Mouse (Mus musculus) ovary, adult 18-20 months (tissue): ENCODE data around the gene Rmi2.
"Not testable (repeated sequence)": the region's sequence is repeated elsewhere in the genome, so short reads cannot be mapped to it uniquely, and the experiment has no call there.

Experiments used
- DNase-seq: peaks from one replicate; pipeline ENCODE4 v3.0.0; 2022; ENCODE audit warnings: low spot score, mixed read lengths

Gene Rmi2

DNA sequence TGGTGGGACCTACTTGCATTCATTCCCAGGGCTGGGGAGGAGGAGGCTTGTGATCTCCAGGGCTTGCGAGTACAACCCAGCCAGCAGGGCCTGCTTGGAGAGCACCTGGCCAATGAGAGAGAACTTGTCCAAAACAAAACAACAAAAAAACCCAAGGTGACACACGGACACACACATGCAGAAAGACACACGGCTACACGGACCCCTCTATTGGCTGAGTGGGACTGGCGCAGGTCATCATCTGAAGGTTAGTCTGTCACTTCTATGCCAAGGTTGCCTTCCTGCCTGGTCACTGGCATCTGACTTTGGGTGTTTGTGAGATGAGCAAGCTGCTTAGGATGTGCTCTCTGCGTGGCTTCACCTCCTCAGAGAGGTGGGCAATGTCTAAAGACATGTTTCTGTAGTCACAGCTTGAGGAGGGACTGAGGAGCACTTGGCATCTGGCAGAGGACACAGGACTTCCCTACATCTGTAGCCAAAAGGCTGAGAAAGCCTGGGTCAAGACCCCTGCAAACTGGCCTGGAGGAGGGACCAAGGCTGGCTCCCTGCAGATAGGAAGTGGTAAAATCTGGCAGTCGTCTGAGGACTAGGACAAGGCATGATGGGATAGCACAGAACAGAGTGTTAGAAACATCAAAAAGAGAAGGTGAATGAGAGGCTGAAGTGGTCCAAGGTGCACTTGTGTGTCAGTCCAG lies 6.9 kb upstream of the Rmi2 start:
- DNase-seq = no peak

DNA sequence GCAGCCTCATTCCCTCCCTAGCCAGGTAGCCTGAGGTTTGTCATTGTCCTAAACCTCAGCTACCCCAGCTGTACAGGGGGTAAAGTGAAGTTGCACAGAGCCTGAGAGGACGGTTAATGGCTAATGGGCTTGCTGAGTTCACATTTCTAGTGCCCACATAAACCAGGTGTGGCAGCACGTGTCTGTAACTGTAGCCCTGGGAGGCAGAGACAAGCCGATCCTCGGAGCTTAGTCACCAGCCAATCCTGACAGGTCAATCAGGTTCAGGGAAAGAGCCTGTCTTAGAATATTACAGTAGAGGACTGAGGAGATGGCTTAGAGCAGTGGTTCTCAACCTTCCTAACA lies 6.4 kb upstream of the Rmi2 start:
- no peak for DNase-seq

DNA sequence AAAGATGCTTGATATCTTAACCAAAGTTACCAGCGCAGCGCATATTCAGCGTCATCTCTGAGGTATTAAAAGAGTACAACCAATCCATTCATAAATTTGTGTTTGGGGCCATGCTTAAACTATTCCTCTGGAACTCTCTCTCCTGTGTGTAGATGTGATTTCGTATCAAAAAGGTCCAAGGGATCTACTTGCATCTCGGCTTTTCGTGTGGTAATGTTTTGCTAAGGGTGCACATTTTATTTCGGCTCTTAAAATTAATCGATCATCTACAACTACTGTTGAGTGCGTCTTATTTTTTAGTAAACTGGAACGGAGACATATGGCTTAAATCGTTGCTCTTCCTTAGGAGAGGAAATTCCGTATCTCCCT lies 333 bp upstream of the Rmi2 start:
- DNase-seq = no peak

DNA sequence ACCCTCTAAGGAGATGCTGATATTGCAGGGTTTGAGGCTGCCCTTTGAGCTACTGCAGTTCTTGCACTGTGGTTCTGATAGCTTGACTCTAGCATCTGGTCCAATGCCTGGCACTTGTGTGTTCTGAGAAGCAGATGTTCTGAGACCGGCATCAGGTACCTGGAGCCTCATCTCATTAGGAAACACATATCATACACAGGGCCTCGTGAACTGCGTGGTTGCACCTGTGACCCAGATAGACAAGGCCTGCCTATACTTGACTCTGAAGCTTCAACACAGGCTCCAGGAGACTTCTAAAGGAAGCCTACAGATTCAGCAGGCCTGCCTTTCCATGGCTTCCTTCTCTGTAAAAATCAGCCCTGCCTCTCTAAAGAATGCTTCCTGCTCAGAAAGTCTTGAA lies 1.5 kb downstream of the Rmi2 start:
- no peak for DNase-seq

DNA sequence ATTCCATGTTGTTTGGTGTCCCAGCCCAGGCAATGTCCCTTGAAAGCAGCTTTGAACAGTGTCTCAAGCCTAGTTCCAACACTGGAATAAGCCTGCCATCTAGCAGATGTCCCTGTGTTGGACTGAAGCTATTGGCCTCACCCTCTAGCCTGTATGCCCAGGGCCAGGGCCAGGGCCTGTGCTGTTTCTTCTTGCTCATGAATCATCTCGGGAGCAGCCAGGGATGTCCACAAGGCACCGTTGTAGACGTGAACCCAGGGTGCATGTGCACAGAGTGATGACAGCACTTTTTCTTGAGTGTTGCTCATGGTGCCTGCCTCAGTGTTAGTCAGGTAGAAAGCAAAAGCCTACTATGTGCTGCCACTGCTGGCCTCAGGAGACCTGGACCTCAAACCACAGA lies 2.4 kb downstream of the Rmi2 start:
- no peak for DNase-seq

DNA sequence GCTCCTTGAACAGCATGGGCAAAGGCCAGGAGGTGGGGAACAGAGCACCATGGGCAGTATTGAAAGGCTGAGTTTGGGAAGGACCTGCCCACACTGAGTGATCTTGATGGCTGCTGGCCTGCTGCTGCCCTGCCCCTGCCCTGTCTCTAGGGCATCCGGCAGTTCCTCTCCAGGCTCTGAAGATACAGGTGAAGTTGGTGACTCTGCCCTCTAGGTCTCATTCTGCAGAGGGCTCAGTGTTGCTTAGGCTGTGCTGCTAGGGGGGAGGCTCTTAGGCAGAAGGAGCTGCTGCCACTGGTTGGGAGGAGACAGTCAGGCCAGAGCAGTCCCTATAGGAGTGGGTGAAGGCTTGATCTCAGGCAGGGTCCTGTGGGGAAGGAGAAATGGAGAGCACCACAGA lies 3.0 kb downstream of the Rmi2 start:
- no peak for DNase-seq

DNA sequence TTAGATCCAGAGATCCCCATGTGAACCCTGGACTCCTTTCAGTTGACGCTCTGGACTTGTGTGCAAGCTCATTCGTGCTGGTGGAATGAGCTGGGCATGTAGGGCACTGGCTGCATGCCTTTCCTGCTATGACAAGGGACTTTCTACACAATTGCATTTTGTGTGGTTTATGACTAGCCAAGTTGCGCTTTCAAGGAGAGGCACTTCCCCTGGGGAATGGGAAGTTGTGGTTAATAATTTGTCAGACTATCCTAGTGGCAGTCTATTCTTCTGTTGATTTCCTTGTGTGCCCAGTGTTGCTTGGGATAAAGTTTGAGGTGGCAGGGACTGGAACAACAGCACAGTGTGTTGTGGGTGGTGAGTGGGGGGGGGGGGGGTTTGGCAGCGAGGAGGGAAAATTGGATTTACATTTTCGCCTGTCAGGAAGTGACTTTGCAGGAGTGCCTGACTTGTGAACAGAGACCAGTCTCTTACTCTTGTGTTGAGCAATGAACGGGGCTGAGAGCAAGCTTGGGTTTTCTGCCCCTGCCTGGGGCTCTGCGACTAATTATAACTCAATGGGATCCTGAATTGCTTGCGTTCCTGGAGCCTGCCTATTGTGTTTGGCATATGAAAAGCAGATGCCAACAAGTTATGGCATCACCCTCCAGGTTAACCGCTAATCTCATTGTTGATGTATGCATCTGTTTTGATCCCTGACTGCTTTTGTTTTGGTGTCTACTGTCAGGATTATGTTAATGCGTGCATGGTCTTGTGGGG lies 3.8 kb downstream of the Rmi2 start:
- DNase-seq = no peak

DNA sequence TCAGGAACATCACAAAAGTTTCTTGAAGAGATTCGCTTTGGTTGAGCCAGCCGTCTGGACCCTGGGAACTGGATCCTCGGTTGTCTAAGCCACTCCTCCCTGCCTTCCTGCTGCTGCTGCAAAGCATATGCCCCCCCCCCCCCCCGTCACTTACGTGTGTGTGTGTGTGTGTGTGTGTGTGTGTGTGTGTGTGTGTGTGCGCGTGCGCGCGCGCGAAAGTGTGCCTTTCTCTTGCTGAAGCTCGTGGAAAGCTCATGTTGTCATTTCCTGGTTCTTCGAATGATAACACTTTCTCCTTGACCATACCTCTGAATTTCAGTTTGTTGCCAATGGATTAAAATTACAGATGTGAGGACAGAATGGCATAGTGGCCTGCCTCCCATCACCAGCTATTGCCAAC lies 5.2 kb downstream of the Rmi2 start:
- DNase-seq = no peak

DNA sequence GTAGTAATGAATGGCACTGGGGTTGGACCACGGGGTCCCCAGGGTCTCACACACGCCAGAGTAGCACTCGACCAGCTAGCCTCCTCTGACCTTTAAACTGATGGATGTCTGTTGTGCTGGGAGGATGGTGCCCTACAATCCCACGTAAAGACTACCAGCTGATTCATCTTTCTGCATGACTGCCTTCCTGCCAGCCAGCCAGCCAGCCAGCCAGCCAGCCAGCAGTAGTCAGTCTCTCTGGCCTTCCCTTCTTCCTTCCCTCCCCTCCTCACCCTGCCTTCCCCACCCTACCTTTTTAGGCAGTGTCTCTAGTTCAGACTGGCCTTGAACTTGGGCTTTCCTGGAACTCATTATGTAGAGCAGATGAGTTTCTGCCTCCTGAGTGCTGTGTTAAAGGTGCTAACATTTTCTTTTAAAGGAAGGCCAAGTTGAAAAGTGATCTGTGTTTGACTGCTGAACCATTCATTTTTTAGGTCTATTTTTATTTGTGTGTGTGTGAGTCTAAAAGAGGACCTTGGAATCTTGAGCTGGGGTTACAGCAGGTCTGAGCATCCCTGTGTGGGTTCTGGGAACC lies 7.5 kb downstream of the Rmi2 start:
- no peak for DNase-seq

DNA sequence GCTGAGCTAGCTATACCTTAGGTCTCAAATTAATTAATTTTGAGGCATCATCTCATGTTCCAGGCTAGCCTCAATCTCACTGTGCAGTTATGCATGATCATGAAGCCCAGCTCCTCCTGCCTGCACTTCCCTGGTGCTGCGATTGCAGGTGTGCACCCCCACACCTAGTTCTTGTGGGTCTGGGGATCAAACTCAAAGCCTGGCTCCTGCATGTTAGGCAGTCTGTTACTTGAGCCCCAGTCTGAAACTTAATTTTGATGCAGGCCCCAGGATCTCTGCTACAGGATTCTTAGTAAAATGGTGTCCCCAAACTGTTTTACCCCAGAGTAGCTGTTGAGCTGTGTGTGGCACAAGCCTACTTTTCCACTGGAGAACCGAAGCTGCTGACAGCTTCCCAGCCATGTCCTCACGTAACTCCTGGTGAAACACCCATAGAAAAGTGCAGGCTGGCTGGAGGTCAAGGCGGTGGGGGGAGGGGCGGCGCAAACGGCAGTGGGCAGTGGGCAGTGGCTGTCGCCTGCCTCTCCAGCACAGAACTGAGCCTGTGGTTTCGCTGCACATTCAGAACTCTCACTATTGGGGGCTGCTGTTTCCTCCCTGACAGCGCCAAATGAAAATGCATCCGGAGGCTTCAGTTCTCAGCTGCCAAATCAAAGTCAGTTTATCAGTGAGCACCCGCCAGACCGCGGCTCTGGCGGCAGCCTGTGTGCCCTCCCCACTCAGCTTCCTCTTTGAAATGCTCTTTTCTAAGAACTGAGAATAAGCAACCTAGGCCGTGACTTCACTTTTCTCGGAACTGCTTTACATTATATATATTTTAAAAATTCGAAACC lies 8.8 kb downstream of the Rmi2 start:
- DNase-seq = no peak

DNA sequence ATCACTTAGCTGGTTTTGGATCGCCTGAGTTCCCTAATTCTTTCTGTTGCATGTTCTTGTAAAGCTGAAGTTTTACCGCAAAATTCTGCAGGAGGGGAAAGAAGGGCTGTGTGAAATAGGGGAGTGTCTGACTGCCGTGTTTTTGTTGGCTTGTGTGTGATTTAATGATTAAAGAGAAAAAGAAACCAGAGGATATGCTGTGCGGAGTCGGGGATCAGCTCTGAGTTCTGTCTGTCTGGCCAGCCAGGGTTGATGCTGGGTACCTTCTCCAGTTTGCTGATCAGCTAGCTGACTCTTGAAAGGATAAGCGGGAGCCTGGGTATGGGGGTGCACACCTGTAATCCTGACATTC lies 9.4 kb downstream of the Rmi2 start:
- no peak for DNase-seq

DNA sequence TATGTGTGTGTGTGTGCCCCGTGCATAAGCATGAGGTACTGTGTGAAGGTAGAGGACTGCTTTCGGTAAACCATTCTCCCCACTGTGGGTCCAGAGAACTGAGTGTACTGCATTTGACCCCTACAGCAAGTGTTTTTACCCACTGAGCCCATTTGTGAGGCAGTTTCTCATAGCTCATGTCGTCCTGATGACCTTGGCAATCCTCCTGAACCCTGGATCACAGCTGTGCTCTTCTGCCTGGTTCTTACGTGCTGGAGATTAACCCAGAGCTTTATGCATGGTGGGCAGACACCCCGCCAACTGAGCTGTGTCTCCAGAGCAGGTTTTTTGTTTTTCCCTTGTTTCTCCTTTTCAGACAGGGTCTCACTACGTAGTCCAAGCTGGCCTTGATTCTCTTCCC lies 11.1 kb downstream of the Rmi2 start:
- DNase-seq = no peak

DNA sequence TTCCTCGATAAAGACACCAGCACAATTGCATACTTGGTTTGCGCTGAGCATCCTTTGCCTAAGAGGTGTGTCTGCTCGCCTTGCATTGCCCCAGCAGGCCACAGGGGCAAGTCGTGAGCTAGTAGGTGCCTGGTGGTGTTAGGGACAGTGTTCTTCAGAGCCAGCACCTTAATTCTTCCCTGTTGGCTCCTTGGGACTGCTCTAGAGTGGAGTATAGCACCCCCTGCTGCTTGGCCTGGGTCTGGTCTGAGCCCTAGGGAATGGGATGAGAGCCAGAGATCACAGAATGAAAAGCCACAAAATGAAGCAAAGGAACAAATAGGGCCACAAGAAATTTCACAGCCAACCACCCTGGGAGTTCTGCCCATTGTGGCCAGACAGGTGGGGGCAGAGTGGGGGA lies 11.6 kb downstream of the Rmi2 start:
- peak; percentile 42 for DNase-seq

DNA sequence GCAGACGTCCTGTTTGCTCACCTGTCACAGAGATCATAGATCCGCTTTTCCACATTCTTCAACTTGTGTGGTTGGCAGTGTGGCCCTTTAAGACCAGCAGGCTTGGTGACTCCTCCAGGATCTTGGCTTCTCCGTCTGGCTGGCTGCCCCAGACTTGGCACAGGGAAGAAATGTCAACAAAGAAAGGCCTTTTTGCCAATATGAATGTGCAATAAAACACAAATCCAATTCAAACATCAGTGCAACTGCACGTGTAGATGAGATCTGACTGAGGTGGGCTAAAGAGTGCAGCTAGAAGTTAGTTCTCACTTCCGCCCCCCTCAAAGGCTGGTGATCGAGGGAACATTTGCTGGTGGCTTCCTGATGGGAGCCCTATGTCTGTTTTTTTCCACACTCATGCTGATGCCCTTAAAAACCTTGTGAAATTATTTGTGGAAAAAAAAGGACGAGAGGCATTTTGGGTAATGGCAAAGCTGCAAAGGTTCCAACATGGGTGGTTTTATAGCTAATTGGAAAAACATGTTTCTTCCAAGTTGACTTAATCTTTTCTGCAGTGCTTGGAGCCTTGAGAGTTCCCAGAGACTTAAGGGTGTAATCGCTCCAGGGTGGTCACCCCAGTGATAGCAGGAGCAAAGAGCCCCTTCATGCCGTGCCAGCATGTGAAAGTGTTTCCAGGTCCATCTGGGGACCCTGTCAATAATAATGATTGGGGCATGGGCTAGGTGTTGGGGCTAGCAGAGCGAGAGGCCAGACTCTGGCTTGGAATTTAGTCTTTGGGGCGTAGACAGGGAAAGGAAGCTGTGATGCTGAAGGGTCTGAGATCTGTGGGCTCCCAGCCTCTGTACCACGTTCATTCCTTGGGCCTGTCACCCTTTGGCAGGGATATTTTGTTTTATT lies 15.4 kb downstream of the Rmi2 start:
- peak; percentile 68 for DNase-seq

DNA sequence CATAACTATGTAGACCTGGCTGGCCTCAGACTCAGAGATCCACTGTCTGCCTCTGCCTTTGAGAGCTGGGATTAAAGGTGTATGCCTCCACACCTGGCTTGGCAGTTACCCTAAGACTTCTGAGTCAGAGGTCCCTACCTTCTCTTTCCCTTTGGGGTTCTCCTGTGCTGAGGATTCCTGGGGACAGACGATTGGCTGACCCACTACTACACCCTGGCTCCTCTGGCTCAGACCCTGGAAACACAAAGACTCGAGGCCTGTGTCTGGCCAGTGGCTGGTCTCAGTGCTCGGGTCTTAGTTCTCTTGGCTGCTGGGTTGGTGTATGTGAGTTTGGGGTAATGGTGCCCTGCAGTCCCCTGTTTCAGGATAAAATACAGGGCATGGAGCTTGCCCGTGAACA lies 16.0 kb downstream of the Rmi2 start:
- DNase-seq = no peak

DNA sequence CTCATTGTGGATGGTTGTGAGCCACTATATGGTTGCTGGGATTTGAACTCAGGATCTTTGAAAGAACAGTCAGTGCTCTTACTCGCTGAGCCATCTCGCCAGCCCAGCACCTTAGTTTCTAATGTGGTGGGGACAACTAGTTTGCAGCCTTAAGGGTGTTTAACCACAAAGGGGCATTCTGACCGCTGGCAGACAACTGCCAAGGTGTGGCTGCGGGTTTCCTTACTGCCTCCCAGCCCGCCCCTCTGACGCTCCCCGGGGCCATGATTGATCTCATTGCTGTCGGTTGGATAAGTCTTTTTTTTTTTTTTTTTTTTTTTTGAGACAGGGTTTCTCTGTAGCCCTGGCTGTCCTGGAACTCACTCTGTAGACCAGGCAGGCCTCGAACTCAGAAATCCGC lies 17.4 kb downstream of the Rmi2 start:
- not testable (repeated sequence) for DNase-seq

DNA sequence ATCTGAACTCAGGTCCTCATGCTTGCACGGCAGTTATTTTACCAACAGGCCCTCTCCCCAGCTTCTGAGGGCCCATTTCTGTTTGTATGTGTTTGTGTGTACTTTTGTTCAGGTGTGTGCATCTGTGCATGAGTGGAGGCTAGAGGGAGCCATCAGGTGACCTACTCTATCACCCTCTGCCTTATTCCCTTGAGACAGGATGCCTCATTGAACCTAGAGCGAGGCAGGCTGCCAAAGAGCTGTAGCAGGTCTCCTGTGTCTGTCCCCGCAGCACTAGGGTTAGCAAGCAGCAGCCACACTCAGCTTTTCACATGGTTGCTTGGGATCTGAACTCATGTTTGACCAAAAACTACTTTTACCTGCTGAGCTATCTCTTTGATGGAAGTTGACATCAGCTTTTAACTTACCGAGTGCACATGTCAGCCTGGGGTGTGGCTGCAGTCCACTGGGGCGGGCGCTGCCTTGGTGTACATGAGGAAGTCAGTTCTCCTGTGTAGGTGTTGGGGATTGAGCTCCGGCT lies 24.9 kb downstream of the Rmi2 start:
- DNase-seq = no peak

DNA sequence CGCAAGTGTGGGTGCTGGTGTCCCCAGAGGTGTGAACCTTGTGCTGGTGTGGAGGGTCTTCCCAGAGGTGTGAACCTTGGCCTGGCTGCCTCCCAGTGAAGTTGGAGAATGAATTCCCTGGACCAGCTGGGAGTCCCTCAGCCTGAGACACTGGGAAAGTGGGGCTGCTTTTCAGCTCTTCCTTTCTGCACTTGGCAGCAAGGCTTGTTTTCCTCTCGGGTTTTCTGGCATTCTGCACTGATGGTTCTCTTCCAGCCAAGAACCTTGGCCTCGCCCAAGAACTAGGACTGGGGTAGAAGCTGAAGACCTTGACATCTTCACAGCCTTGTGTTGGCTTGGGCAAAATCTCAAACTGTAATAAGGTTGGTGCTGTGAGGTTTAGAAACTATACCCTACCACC lies 26.5 kb downstream of the Rmi2 start:
- peak; percentile 74 for DNase-seq

DNA sequence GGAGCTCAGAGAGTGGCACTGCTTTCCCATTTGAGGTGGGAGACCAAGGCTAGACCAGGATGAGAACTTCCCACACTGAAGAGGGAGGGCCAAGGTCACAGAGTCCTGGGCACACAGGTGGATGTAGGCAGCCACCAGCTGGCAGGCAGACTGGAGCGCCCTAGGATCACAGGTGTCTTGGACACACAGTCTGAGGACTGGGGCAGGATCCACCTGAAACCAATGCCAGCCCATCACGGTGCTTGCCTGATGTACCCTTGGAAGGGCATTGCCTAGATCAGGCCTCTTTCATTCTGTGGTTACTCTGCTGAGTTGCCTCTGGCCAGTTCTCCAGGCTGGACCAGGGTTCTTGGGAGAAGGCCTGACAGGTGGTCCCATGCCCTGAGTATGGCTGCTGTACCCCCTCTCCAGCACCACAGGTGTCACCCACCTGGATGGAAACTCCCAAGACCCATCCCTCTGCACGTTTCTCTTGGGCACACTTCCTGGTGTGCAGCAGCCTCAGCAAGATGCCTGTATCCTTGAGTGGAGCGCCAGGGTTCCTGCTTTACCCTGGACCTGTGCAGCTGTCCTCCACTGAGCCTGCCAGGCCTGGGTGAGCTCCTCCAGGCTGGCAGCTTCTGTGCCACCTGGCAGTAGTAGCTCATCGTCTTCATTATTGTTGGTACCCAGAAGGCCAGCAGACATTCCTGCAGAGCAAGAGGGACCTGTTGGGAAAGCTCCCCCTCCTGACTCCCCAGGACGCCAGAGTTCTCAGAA lies 30.2 kb downstream of the Rmi2 start:
- no peak for DNase-seq

DNA sequence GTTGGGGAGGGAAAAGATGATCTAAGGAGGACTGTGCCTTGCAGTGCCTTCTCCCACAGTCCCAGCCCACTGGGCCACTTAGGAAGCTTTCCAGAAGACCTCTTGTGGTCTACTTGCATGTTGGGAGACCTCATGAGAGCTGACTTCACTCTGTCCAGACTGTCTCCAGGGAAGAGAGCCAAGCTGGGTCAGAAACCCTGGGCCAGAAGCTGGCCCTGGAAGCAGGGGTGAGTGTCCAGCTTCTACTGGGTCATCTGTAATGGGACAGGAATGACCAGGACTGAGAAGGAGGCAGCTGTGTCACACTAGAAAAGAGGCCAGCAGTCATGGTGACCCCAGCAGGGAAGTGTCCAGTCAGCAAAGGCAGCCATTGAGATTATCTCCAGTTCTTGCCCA lies 30.7 kb downstream of the Rmi2 start:
- no peak for DNase-seq

DNA sequence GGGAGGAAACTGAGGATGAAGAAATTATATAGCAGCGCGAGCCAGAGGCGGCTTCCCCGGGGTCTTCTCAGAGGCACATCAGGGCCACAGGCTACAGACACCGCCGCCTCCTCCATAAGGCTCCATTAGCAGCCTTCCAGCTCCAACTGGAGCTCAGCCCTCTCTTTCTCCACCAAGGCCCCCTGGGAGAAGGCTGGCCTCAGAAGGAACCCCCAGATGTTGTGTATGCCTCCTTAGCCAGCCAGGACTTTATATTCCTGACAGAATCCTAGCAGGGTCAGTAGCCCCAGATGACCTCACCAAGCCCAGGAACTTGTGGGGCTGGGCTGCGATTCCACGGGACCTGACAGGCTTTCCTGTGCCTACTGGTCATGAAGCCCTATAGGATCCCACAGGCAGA lies 32.0 kb downstream of the Rmi2 start:
- no peak for DNase-seq
